Mouse (Mus musculus) lung, embryonic 14.5 days (tissue): ENCODE results near the gene Mospd2. TPM values are rescaled to one million over a fixed set of nuclear protein-coding genes. Genes with fewer than 3 reads are reported as not detected.

Source experiments
- ATAC-seq: fragments of 200-750 bp; cut with Nextera tagmentation; 2 replicates; pipeline ENCODE4 v1.8.0; 2017; ENCODE audit warnings: mild to moderate bottlenecking, moderate TSS enrichment, moderate library complexity; ENCODE audit not compliant: insufficient read depth
- DNase-seq: peaks from one replicate; pipeline ENCODE4 v3.0.0-alpha.2; 2015
- H3K27ac ChIP-seq: fragments of 300-500 bp; sonication (generic); 2 replicates; pipeline ENCODE4 v1.5.1; 2014; ENCODE audit warnings: low read depth, mild to moderate bottlenecking, moderate library complexity
- H3K27me3 ChIP-seq: fragments of 300-500 bp; sonication (generic); 2 replicates; pipeline ENCODE4 v1.6.1; 2014; ENCODE audit warnings: low read length, control low read depth; ENCODE audit not compliant: insufficient read depth
- H3K36me3 ChIP-seq: fragments of 300-500 bp; sonication (generic); 2 replicates; pipeline ENCODE4 v1.6.1; 2014; ENCODE audit warnings: control low read depth; ENCODE audit not compliant: insufficient read depth
- H3K4me1 ChIP-seq: fragments of 300-500 bp; sonication (generic); 2 replicates; pipeline ENCODE4 v1.6.1; 2014; ENCODE audit warnings: antibody characterized with exemption, control low read depth; ENCODE audit not compliant: insufficient read depth
- H3K4me2 ChIP-seq: fragments of 300-500 bp; sonication (generic); 2 replicates; pipeline ENCODE4 v1.6.1; 2014; ENCODE audit warnings: mild to moderate bottlenecking
- H3K4me3 ChIP-seq: fragments of 300-500 bp; sonication (generic); 2 replicates; pipeline ENCODE4 v1.5.1; 2014; ENCODE audit warnings: low read depth, low read length
- H3K9ac ChIP-seq: fragments of 300-500 bp; sonication (generic); 2 replicates; pipeline ENCODE4 v1.6.1; 2014
- H3K9me3 ChIP-seq: fragments of 300-500 bp; sonication (generic); 2 replicates; pipeline ENCODE4 v1.6.1; 2016; ENCODE audit warnings: low read depth, low read length, control low read depth
- CTCF ChIP-seq: IDR thresholded peaks from 2 replicates; pipeline ENCODE4 v1.5.1; 2016; ENCODE audit warnings: antibody characterized with exemption, low read depth
- WGBS: fragments of 180-500 bp; shearing (Covaris S2); extraction: QIAGEN DNeasy Blood & Tissue Kit; methylation state at CpG from one replicate; pipeline ENCODE4 v1.1.7; 2014; 5-methylcytosine and 5-hydroxymethylcytosine counted together
- polyA plus RNA-seq: library from polyadenylated mRNA; unstranded; fragments of >200 nt; fragmentation: Nextera tagmentation; extraction: Ambion mirVana; gene quantifications from 2 replicates; pipeline ENCODE4 v1.2.1, GENCODE M21; 2014

Mospd2 gene
- polyA plus RNA-seq, 1 experiment from 2014 or later: 21.0 TPM

GRCm38 (mm10) chrX:164886260-164886659 is 93.9 kb downstream of the Mospd2 start:
- no peak overlapping the region for H3K9ac ChIP-seq
- H3K4me3 ChIP-seq: no peak overlapping the region
- no peak for ATAC-seq
- H3K27ac ChIP-seq: no peak overlapping the region
- H3K27me3 ChIP-seq: no peaks in the 10 kb centered on the region
- H3K4me1 ChIP-seq: no peaks in the 10 kb centered on the region
- no peak for DNase-seq
- no peaks in the 10 kb centered on the region for H3K36me3 ChIP-seq
- no peak for TF ChIP-seq CTCF
- H3K9me3 ChIP-seq: no peaks in the 10 kb centered on the region
- WGBS: 79% methylated on average over 1 of the region's 1 CpGs
- no peak overlapping the region for H3K4me2 ChIP-seq

Other genes starting within 250 kb of the Mospd2 start
- gene Fancb, start 217 bp upstream of the Mospd2 start, polyA plus RNA-seq: 13.3 and 13.9 TPM in 2 replicates
- not detected in 2 replicates for gene Gm17604, start 24.5 kb upstream of the Mospd2 start, polyA plus RNA-seq